Mouse (Mus musculus): Measurements from ENCODE around the gene Arhgap15. TPM values are rescaled to one million over a fixed set of nuclear protein-coding genes. Genes with fewer than 3 reads are reported as not detected.

Gene Arhgap15
- not detected in 2 replicates for total RNA-seq (2012; rRNA removed)

- Histone ChIP-seq H3K27ac (ENCODE audit: insufficient read depth, low read depth, low read length, poor library complexity, severe bottlenecking) (no peak within 1 kb of the TSS), H3K36me3 (ENCODE audit: control insufficient read depth, insufficient read depth, low read length, poor library complexity, severe bottlenecking) (no peaks in the 10 kb centered on the region), H3K4me1 (ENCODE audit: control insufficient read depth in 2 of 2, insufficient read depth in 2 of 2, low read length in 2 of 2, poor library complexity in 1 of 2) (no peaks in the 10 kb centered on the region), H3K9me3 (ENCODE audit: control insufficient read depth, insufficient read depth, low read depth, low read length) (no peaks in the 10 kb centered on the region), H3K9ac (ENCODE audit: insufficient read depth, low read depth, low read length, poor library complexity, severe bottlenecking) (no peak within 1 kb of the TSS), H3K4me3 (ENCODE audit: insufficient read depth in 1 of 2, low read depth in 1 of 2, low read length in 2 of 2, poor library complexity in 1 of 2, severe bottlenecking in 1 of 2) (no peak within 1 kb of the TSS)
- DNase-seq (ENCODE audit: low read depth, low spot score): no peak
- no peak for TF ChIP-seq ZC3H11A (IDR thresholded peaks at IDR 0.05; ENCODE audit: borderline replicate concordance, low read depth, low read length)
- no peak for TF ChIP-seq HCFC1 (IDR thresholded peaks at IDR 0.05; ENCODE audit: borderline replicate concordance, insufficient read depth, low read length)
- no peak for TF ChIP-seq MAFK (IDR thresholded peaks at IDR 0.05; ENCODE audit: insufficient read depth, low read depth, low read length)
- no peak for TF ChIP-seq ZNF384 (IDR thresholded peaks at IDR 0.05; ENCODE audit: low read depth, low read length)
- no peak for TF ChIP-seq CHD2 (IDR thresholded peaks at IDR 0.05; ENCODE audit: low read depth, low read length)
- in situ Hi-C loops (cut with MboI; ENCODE audit: low sequenced_read_pairs in 2 of 2, unreplicated experiment in 2 of 2): no loop called here
Observed at GRCm38 (mm10) chr2:43748287-43748983, at the start of gene Arhgap15. TSS of gene Arhgap15 (plus strand) at chr2:43748824.

GRCm38 (mm10) chr2:43712611-43713138, 35.9 kb upstream of the Arhgap15 start:
- Histone ChIP-seq H3K4me1 (ENCODE audit: control insufficient read depth in 2 of 2, insufficient read depth in 2 of 2, low read length in 2 of 2, poor library complexity in 1 of 2) (no peaks in the 10 kb centered on the region), H3K4me3 (ENCODE audit: insufficient read depth in 1 of 2, low read depth in 1 of 2, low read length in 2 of 2, poor library complexity in 1 of 2, severe bottlenecking in 1 of 2) (no peak overlapping the region), H3K9me3 (ENCODE audit: control insufficient read depth, insufficient read depth, low read depth, low read length) (no peaks in the 10 kb centered on the region), H3K9ac (ENCODE audit: insufficient read depth, low read depth, low read length, poor library complexity, severe bottlenecking) (no peak overlapping the region), H3K27ac (ENCODE audit: insufficient read depth, low read depth, low read length, poor library complexity, severe bottlenecking) (no peak overlapping the region), H3K36me3 (ENCODE audit: control insufficient read depth, insufficient read depth, low read length, poor library complexity, severe bottlenecking) (no peaks in the 10 kb centered on the region)
- TF ChIP-seq ZNF384 (IDR thresholded peaks at IDR 0.05; ENCODE audit: low read depth, low read length): no peak
- no peak for TF ChIP-seq HCFC1 (IDR thresholded peaks at IDR 0.05; ENCODE audit: borderline replicate concordance, insufficient read depth, low read length)
- TF ChIP-seq ZC3H11A (IDR thresholded peaks at IDR 0.05; ENCODE audit: borderline replicate concordance, low read depth, low read length): no peak
- no peak for TF ChIP-seq MAFK (IDR thresholded peaks at IDR 0.05; ENCODE audit: insufficient read depth, low read depth, low read length)
- in situ Hi-C loops (cut with MboI; ENCODE audit: low sequenced_read_pairs in 2 of 2, unreplicated experiment in 2 of 2): no loop called here
- no peak for DNase-seq (ENCODE audit: low read depth, low spot score)

GRCm38 (mm10) chr2:43722446-43723103, 26.0 kb upstream of the Arhgap15 start:
- DNase-seq (ENCODE audit: low read depth, low spot score): peak; percentile 72
- Histone ChIP-seq H3K4me3 (ENCODE audit: insufficient read depth in 1 of 2, low read depth in 1 of 2, low read length in 2 of 2, poor library complexity in 1 of 2, severe bottlenecking in 1 of 2) (peak overlapping the region in 1 of 2 experiments; percentile 8; a peak in 1 of 4 replicates), H3K9ac (ENCODE audit: insufficient read depth, low read depth, low read length, poor library complexity, severe bottlenecking) (no peak overlapping the region), H3K27ac (ENCODE audit: insufficient read depth, low read depth, low read length, poor library complexity, severe bottlenecking) (no peak overlapping the region), H3K4me1 (ENCODE audit: control insufficient read depth in 2 of 2, insufficient read depth in 2 of 2, low read length in 2 of 2, poor library complexity in 1 of 2) (no peaks in the 10 kb centered on the region), H3K36me3 (ENCODE audit: control insufficient read depth, insufficient read depth, low read length, poor library complexity, severe bottlenecking) (no peaks in the 10 kb centered on the region), H3K9me3 (ENCODE audit: control insufficient read depth, insufficient read depth, low read depth, low read length) (no peaks in the 10 kb centered on the region)
- in situ Hi-C loops (cut with MboI; ENCODE audit: low sequenced_read_pairs in 2 of 2, unreplicated experiment in 2 of 2): loop anchor here (5.0 to 10.0 kb wide), 2 partner anchors 182 to 185 kb away; no protein-coding TSS in a partner anchor
- TF ChIP-seq HCFC1 (IDR thresholded peaks at IDR 0.05; ENCODE audit: borderline replicate concordance, insufficient read depth, low read length): no peak
- TF ChIP-seq ZNF384 (IDR thresholded peaks at IDR 0.05; ENCODE audit: low read depth, low read length): no peak
- peak; percentile 91 for TF ChIP-seq ZC3H11A (IDR thresholded peaks at IDR 0.05; ENCODE audit: borderline replicate concordance, low read depth, low read length)
- no peak for TF ChIP-seq CHD2 (IDR thresholded peaks at IDR 0.05; ENCODE audit: low read depth, low read length)
- no peak for TF ChIP-seq MAFK (IDR thresholded peaks at IDR 0.05; ENCODE audit: insufficient read depth, low read depth, low read length)

- Histone ChIP-seq H3K9me3 (ENCODE audit: control insufficient read depth, insufficient read depth, low read depth, low read length) (no peaks in the 10 kb centered on the region), H3K4me3 (ENCODE audit: insufficient read depth in 1 of 2, low read depth in 1 of 2, low read length in 2 of 2, poor library complexity in 1 of 2, severe bottlenecking in 1 of 2) (peak overlapping the region in 1 of 2 experiments; percentile 8; a peak in 1 of 4 replicates), H3K27ac (ENCODE audit: insufficient read depth, low read depth, low read length, poor library complexity, severe bottlenecking) (no peak overlapping the region), H3K4me1 (ENCODE audit: control insufficient read depth in 2 of 2, insufficient read depth in 2 of 2, low read length in 2 of 2, poor library complexity in 1 of 2) (no peaks in the 10 kb centered on the region), H3K36me3 (ENCODE audit: control insufficient read depth, insufficient read depth, low read length, poor library complexity, severe bottlenecking) (no peaks in the 10 kb centered on the region), H3K9ac (ENCODE audit: insufficient read depth, low read depth, low read length, poor library complexity, severe bottlenecking) (no peak overlapping the region)
- in situ Hi-C loops (cut with MboI; ENCODE audit: low sequenced_read_pairs in 2 of 2, unreplicated experiment in 2 of 2): loop anchor here (5.0 to 10.0 kb wide), 2 partner anchors 182 to 184 kb away; no protein-coding TSS in a partner anchor
- DNase-seq (ENCODE audit: low read depth, low spot score): no peak
- TF ChIP-seq MAFK (IDR thresholded peaks at IDR 0.05; ENCODE audit: insufficient read depth, low read depth, low read length): no peak
- TF ChIP-seq ZNF384 (IDR thresholded peaks at IDR 0.05; ENCODE audit: low read depth, low read length): no peak
- TF ChIP-seq CHD2 (IDR thresholded peaks at IDR 0.05; ENCODE audit: low read depth, low read length): no peak
- TF ChIP-seq ZC3H11A (IDR thresholded peaks at IDR 0.05; ENCODE audit: borderline replicate concordance, low read depth, low read length): no peak
- TF ChIP-seq HCFC1 (IDR thresholded peaks at IDR 0.05; ENCODE audit: borderline replicate concordance, insufficient read depth, low read length): no peak
Observed at GRCm38 (mm10) chr2:43723104-43723541, 25.5 kb upstream of the Arhgap15 start.
